Mouse (Mus musculus) megakaryocyte, embryonic 14.5 days (primary cell): ENCODE results near the gene Fthl17d.
"Not testable (repeated sequence)": the region's sequence is repeated elsewhere in the genome, so short reads cannot be mapped to it uniquely, and the experiment has no call there.

Experiments
- FLI1 ChIP-seq: IDR thresholded peaks from 2 replicates; pipeline ENCODE4 v1.6.1; 2012; ENCODE audit warnings: low read length, inconsistent platforms, mixed read lengths
- GATA1 ChIP-seq: IDR thresholded peaks from 3 replicates; pipeline ENCODE4 v1.6.1; 2012; ENCODE audit warnings: mixed read lengths, low read length, inconsistent platforms, borderline replicate concordance

GRCm38 (mm10) chrX:8948130-8948805 lies 38.3 kb downstream of the Fthl17d start:
- not testable (repeated sequence) for TF ChIP-seq GATA1, FLI1
